Mouse (Mus musculus): ENCODE results near the gene Gfm1. TPM values are rescaled to one million over a fixed set of nuclear protein-coding genes. Genes with fewer than 3 reads are reported as not detected.

The Gfm1 gene
- total RNA-seq (2023): 10 to 100 TPM; 21.9 to 22.1 TPM

DNA sequence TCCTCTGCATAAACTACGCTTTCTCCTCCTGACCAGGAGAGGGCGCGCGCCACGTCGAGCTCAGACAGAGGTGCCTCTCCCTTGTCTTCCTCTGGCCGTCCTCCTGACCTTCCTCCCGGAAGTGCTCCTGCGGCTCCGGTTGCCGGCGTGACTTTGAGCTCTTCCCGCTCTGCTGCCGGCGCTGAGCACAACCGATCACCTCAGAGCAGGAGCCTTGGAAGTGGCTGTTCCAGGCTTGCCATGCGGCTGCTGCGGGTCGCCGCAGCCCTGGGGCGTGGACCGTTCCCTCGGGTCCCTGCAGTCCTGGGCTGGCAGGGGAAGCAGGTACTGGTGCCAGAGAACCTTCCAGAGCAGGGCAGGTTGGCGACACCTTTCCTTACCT, at the start of gene Gfm1:
Gene Gfm1, plus strand, starts transcription at position 98 of the 382 bp plus-strand sequence.

DNA sequence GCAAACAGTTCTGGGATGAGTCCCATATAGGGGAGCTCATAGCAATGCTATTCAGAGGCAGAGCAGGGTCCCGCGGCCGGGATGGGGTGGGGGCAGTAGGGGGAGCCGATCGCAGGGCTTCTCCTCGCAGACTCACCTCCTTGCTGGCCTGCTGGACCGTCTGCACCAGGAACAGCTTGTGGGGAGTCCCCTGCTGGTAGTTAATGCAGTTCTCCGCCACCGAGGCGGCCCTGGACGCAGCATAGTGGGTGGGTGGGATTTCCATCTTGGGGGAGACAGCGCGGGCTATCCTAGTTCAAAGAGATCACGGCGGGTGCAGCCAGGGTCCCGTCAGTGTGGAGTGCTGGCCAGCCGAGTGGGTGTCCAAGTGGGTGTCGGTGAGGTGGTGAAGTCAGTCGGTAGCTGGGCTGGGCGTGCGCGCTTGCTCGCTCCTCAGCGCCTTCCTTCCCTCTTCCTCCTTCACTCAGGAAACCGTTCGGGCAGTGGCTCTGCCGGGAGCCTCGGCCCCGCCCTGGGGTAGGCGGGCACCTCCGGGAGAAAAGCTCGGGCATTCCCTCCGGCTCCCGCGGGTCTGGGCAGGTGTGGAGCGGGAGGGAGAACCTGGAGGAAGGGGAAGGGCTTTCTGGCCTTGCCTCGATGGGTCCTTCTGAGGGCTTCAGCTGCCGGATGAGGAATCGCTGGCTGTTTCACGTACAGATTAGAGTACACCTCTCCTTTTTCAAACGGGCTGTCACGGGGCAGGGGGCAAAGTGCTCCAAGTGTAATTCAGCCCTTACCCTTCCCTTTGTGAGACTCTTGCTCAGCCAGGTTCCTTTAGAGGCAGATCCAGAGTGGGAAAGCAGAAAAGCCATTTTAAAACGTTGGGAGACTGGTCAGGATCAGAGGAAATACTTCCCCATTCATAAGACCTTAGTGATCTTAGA, 33.8 kb downstream of the Gfm1 start, which contains the start of gene Lxn:
Gene Lxn, minus strand, starts transcription at position 477 of the 923 bp plus-strand sequence.

DNA sequence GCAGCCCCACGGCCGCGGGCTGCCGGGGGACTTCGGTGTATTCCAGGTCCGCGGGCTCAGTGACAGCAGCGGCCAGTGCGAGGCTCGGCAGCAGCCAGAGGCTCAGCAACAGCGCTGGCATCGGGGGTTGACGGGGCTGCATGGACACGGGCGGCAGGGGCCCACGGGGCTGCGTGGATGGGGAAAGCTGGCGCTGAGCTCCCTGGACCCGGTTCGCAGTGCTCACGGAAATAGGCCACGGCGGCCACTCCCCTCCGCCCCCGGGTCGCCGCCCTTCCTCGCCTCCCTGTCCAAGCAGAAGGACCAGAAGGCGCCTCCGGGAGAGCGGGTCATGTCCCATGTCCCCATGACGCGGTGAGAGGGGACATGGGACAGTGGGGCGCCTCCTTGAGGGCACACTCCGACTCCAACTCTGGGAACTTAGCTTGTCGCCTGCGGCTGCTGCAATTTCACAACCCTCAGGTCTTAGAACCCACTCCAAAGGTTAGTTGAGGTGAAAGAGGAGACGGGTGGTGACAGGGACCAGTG, 85.4 kb downstream of the Gfm1 start, which contains the start of gene Rarres1:
Gene Rarres1, minus strand, starts transcription at position 250 of the 528 bp plus-strand sequence.

Other genes with a start within 250 kb of the Gfm1 start
- 1 to 10 TPM in 1 of 2 experiments, not detected in 1; 2.2 TPM for gene Mlf1, start 56.0 kb upstream of the Gfm1 start, total RNA-seq (2023)
- gene Gm17402, start 54.9 kb upstream of the Gfm1 start, total RNA-seq (2023): not detected
- gene Lxn, start 33.8 kb downstream of the Gfm1 start, total RNA-seq (2023): 10 to 100 TPM in 1 of 2 experiments, 1 to 10 TPM in 1; 9.3 to 12.7 TPM
- gene Rarres1, start 85.4 kb downstream of the Gfm1 start, total RNA-seq (2023): not detected
- 10 to 100 TPM; 50.1 to 54.7 TPM for gene Mfsd1, start 152.6 kb downstream of the Gfm1 start, total RNA-seq (2023)

Data from neutrophil, adult 83 days (primary cell).